Mouse (Mus musculus) thymus, postnatal 4 days (tissue): ENCODE measurements around the gene Nkx3-2.

ENCODE experiments used
- DNase-seq: peaks from one replicate; pipeline ENCODE4 v3.0.0; 2021

Gene Nkx3-2

DNA sequence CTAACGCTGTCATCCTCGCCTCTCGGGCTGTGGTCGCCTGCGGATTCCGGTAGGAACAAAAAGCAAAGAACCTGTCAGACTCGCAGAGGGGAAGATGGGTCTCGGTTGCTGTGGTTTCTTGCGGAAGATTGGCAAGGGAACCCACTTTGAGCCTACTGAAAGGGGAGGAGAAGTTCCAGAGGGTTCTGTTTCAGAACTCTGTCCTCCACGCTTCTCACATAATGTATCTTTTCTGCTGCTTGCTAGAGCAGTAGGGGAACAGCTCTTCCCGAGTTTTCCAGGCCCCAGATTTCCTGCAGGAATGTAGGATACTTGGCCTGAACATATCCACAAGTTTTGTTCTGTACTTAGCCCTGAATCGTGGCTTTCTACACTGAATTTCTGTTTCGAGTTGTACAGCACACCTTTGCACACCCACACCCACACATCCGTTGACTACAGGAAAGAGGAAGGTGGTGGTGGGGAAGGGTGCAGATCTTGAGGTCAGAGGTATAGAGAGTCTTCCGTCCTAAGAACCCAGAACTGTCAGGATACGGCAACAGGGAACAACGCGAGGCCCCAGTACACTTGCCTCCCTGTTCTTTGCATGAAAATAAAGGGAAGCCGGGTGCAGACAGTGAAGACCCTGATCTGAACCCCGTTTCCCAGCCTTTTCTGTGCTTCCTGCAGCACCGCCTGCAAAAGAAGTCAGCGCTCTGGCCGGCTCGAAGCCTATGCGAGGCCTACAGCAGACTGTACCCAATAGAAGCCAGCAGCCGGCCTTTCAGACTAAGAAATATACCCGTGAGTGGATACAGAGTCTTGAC lies 2.0 kb downstream of the Nkx3-2 start:
- DNase-seq: no peak

DNA sequence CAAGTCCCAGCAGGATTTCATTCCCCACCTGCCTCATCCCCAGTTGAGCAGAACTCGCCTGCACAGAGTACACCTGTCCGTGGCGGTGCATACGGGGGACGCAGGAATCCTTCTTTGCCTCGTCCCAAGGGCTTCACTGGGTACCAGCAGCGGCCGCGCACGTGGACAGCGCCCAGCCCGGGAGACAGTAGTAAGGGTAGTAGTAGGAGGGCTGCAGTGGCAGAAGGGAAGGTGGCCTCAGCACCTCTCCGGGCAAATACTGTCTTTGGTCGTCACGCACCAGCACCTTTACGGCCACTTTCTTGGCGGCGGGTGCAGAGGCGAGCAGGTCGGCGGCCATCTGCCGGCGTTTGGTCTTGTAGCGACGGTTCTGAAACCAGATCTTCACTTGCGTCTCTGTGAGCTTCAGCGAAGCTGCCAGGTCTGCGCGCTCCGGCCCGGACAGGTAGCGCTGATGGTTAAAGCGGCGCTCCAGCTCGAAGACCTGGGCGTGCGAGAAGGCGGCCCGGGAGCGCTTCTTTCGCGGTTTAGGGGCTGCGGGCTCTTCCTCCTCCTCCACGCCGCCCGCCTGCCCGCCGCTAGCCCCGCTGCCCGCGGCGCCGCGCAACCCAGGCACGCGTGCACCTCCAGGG lies 2.7 kb downstream of the Nkx3-2 start:
- peak; percentile 19 for DNase-seq

DNA sequence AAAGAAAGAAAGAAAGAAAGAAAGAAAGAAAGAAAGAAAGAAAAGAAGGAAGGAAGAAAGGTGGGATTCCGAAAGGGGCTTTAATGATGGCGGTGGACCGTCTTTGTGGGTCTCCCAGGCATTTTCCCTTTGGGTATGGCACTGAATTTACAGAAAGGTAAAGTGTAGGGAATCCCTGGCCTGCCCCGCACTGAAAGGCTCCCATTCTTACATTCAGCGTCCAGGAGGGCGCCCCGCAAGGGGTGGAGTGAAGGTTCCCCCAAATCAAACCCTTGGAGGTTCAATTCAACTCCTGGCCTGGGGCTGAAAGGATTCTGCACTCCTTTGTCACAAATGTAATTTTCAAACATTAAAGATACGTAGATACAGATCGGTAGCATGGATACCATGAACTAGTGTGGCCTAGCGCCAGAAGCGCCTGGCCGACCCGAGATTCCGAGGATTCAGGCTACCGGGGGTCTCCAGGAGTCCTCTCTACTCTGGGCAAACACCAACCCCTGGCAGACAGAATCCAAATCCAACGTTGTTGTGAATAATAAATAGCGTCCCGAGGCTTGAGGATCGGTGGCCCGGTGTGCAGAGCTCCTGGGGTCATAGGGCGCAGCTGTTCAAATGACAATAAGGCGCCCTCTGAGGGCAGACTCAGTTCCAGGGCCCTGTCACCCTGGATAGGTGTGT lies 3.3 kb downstream of the Nkx3-2 start:
- no peak for DNase-seq

DNA sequence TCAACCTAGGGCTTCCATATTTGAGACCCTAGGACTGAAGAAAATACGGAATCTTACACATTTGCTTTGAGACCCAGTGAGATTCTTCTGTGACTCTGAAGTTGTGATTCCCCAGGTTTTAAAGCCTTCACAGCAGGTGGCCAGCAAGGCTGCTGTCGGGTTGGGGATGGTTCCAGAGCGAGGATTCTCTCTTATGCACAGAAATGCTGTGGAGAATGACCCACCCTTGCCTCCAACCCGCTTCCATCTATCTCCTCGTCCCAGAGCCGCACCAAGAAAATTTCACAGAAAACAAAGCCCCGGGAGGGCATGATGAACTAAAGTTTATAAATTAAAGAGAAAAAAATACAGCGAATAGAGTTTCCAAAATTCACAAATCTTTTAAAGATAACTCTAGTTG lies 4.2 kb downstream of the Nkx3-2 start:
- no peak for DNase-seq

DNA sequence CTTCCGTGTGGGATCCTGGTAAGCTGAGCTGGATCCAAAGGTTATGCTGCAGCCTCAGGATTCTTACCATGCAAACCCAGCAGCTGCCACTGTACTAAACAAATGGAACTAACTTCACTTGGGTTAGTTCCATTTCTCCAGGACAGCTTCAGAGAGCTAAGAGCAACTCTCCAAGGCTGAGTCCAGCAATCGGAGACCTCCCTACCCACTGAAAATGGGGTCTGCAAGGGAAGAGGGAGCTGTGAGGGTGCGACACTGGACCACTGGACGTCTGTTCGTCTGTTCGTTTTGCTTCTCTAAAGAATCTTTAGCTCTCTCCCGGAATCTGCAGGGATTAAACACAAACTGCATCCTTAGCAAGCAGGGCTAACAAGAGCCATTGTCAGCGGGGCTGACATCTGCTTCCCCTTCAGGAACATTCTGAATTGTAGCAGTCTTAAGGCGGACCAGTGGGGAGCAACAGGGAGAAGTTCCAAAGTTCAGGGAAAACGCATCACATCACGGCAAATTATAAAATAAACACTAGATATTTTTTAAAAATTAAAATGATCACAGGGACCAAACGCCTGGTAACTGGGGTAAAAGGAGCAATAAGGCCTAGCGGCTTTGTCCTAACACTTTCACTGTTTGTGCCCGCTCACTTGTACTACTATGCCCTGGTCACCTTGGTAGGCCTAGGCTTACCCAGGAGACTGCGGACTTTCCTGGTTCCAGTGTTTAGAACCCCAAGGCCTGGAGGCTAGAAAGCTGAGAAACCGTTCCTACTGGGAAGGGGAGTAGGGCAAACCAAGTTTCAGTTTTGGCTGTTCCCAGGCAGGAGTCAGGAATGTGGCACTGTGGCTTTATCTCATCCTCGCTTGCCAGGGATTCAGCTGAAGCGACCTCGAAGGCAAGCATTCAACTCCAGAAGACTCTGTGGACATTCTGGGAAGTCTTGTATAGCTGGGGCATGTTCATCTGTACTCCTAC lies 5.3 kb downstream of the Nkx3-2 start:
- no peak for DNase-seq

DNA sequence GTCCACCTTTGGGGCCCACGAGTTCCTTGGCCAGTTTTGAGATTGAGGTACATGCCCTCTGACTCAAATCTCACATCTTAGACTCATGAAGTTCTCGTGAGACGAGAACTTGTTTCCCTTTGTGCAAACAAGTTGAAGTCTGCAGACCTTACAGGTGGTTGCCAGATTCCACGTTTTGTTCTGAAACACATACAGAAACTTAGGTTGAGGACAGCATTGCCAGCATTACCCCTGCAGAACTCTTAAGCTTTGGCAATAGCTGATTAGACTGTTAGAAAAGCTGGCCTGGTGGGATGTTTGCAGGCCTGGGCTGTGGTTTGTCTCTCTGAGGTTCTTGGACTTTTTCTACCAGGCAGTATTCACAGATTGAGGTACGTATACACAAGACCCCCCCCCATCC lies 7.0 kb downstream of the Nkx3-2 start:
- no peak for DNase-seq

DNA sequence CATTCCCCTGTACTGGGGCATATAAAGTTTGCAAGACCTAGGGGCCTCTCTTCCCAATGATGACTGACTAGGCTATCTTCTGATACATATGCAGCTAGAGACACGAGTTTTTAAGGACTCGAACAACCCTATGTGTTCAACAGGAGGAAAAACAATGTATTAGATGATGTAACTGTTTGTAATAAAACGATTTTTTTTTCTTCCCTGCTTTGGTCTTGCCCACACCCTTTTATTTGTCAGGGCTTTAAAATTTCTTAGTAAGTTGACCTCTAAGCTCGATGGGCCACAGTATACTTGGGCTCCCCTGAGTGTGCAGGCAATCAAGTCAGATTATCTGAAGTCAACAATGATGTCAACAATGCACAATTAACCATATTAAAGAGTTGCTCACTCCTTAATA lies 7.9 kb downstream of the Nkx3-2 start:
- DNase-seq: no peak

DNA sequence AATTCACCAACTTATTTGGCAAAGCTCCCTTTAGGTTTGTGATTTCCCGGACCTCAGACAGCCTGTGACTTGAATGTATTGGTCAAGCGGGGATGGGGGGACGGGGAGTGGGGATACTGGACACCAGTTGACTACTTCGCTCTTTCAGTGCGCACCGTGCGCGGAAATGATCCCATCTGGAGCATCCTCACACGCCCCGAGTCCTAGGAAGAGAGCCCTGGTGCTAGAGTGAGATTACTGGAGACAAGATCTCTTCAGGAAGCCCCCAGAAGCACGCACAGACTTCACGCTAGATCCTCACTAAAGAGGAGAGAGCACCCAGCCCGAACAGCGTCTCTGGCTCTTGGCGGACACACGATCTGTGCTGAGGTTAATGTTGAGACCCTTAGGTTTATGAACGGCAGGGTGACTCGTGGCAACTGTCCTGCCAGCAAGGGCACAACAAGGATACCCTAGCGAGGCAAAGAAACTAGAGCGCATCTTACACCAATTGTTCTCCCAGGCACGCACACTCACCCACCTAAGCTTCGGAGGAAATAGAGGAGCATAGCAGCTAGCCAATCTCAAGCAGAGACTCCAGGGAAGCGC lies 8.8 kb downstream of the Nkx3-2 start:
- no peak for DNase-seq

DNA sequence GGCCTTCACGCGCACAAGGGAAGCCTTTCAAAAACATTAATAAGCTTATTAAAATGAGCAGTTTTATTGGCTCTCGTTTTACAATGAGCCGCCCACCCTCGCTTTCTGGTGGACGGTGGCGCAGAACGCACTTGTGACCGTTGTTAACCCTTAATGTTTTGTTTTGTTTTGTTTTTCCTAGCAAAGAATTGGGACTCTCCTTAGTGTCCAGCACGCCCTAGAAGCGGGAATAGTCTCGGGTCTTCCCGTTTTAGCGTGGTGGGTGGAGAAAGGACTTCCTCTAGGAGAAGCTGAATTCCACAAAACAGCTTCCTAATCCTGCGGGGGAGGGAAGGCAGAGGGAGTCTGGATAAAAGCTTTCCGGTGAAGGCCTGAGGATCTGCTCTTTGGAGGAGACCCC lies 9.5 kb downstream of the Nkx3-2 start:
- DNase-seq: no peak

DNA sequence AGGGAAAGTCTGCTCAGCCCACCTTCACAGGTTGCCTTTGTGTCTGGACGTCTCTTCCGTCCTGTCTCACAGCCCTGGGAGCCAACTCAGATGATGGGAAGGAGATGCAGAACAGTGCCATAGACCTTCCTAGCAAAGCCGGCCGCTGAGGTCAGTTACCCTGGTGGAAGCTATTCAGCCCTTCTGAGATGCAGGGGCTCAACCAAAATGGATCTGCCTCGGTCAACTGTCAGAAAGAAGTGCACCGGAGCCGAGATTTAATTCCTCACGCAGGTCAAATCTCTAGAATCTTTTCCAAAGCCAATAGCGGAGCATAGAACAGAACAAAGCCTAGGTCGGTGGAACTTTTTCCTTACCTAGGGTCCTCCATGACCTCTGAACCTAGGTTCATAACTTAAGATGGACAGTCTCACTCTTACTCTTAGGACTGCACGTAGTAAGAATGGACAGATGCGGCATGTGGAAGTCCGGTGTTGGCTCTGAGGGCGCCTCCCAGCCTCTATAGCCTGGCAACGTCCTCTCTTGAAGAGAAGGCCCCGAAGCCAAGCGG lies 10.0 kb downstream of the Nkx3-2 start:
- DNase-seq: no peak

DNA sequence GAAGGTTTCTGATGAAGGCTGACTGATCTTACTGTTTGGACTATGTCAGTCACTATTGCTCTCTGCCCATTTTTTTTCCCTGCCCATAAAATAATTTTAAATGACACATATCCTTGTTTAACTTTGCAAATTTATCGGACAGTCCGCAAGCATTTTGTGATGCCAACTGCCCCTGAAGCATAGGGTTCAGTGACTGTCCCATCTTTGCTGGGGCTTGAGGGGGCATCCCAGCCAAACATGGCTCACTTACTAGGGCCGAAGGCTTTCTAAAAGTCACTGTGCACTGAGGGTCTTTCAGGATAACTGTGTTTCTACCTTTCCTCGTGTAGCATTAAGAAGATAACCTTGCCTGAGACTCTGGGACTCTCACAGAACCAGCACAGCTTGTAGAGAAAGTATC lies 11.6 kb downstream of the Nkx3-2 start:
- no peak for DNase-seq

DNA sequence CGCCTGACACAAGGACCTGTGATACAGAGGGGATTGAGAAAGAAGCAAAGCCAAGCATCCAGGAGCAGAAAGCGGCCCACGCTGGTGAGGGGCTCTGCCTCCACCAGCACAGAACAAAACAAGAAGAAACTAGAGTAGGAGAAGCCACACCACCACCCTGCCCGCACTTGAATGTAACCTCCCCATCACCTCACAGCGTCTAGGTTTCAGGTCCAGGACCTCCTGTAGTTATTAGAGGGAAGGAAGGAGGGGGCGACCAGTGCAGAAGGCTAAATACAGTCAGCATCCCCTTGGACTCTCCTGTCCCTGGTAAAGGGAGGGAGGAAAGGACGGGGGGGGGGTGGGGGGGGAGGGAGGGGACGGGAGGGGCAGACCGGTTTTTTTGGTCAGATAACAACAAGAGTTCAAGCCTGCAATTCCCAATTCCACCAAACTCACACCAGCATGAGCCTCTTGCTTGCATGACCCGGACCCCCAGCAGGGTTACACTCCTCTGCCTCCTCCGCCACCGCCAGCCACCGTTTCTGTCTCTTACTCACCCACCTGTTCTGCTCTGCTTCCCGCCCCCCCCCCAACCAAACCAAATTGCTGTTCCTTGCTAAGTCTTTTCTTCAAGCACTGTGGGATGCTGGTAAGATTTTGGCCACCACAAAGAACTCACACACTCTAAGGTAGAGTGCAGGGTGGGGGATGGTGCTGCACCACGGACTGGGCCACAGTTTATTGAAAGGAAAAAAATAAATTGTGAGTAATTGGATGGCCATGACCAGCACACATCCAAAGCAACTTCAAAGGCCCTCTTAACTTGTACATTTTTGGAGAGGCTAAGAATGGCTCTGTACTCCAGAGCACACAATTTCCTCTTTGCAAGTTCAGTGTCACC lies 19.2 kb downstream of the Nkx3-2 start:
- no peak for DNase-seq

DNA sequence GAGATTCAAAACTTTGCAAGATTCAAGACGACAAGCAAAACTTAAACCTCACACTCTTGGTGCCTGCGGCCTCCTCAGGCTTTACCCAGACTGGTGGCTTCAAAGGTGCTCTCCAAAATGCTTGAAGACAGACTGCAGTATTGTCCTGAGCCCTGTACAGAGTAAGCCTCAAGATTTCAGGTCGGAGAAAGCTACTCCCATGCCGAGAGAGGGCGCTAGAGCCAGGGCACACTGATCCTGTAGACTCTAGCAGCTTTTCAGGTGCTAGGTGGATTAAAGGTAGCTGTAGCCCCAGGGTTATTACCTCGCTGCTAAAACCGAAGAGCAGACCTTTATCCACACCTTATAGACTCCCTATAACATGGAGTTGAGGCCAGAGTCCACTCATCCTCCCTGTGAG lies 20.1 kb downstream of the Nkx3-2 start:
- DNase-seq: peak; percentile 41

DNA sequence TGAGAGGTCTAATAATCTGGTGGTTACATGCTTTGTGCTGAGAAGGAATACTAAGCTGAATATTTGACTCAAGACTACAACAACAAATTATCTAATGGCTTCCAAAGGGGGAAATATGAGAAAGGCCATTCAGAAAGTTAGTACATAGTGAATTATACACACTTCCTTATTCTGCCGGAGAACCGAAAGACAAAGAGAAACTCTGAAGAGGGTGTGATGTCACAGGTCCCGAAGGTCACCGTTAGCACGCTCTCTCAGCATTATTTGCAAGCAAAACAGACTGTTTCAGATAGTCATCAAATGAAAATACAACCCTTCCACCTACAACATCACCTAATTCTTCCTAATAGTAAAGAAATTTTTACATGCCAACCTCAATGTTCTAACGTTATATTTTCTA lies 25.5 kb downstream of the Nkx3-2 start:
- DNase-seq: no peak

DNA sequence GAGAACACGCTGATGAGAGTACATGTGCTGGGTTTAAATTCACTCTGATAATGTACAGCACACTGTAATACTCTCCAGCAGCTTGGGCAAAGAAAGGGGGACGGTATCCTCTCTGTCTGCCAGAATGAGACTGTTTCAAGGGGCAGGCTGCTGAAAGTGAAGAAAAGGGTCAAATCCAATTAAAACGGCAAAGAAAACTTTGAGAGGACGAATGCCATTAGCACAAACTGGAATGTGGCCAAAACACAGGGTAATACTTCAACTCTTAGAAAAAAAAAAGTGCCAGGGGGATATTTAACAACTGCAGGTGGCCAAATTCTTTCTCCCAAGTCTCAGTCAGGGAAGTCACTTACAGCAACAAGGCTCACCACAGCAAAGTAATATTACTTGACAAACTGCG lies 27.3 kb downstream of the Nkx3-2 start:
- no peak for DNase-seq

DNA sequence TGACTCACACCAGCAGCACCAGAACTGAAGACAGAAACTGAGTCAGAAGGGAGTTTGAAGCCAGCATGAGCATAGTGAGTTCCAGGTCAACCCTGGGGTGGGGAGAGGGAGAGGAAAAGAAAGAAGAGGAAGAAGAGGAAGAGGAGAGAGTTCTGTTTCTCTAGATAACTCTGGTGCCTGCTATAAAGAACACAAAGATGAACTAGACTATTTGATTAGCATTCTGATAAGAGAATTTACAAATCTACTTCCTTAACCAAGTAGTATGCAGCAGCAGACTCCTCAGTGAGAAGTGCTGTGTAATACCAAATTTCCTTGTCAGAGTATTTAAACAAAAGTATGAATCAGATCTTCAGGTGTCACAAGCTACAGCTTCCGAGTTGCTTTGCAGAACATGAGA lies 37.3 kb downstream of the Nkx3-2 start:
- no peak for DNase-seq

DNA sequence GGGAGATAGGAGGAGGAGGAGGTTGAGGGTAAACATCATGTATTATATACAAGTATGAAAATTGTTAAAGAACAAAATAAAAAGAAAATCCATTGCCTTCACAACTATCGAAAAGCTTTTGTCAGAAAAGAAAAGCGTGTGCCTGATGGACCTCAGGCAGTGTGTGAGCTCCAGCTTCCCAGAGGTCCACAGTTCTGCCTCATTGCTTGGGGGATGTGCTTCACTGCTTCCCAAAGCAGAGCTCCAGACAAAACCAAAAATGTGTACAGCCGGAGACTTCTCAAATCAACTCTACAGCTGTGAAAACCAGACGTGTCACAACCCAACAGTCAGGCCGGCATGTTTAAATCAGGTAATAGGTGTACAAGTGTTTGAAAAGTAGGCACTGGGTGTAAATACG lies 38.7 kb downstream of the Nkx3-2 start:
- no peak for DNase-seq
